In the genomic region with DNA sequence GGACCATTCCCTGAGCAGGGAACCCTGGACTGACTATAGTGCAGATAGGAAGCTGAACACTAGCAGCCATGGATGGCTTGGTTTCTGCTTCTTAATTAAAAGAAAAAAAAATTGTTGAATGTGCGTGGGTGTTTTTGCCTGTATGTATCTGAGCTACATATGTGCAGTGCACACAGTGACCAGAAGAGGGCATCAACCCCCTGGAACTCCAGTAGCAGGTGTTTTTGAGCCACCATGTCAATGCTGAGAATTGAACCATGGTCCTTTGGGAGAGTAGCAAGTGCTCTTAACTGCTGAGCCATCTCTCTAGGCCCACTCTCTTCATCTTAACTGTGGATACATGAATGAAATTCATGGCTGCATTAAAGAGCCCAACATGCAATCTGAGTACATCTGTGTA, we compare ENCODE assay signal across 10 mouse cellular contexts.
DNase-seq lines count a peak whose midpoint lies in the region; ATAC-seq and TF ChIP-seq lines count a peak whose summit lies in the region.
"Had no signal": no experiment of that assay in that cellular context is flagged by ENCODE, and none has a peak within 500 bp of the region (broad histone marks: within the 10 kb centered on the region; RNA-seq: fewer than 3 reads in every experiment).

No protein-coding gene starts in this region.

- H3K4me3 ChIP-seq in lung, embryonic 14.5 days (ENCODE audit: low read depth, low read length): no peak overlapping the region
- no peak overlapping the region for H3K4me3 ChIP-seq in kidney, postnatal 0 days (replicated peaks; ENCODE audit: low read depth, low read length)

- H3K36me3 ChIP-seq in lung, embryonic 14.5 days (ENCODE audit: insufficient read depth): no peaks in the 10 kb centered on the region
- H3K36me3 ChIP-seq in kidney, postnatal 0 days (ENCODE audit: insufficient read depth, low read length): no peaks in the 10 kb centered on the region

- H3K4me2 ChIP-seq in lung, embryonic 14.5 days: no peak overlapping the region
- H3K4me2 ChIP-seq in kidney, postnatal 0 days (ENCODE audit: low read length): no peak overlapping the region

- ATAC-seq in lung, embryonic 14.5 days (ENCODE audit: insufficient read depth): no peak
- no peak for ATAC-seq in kidney, postnatal 0 days (replicated peaks; ENCODE audit: low FRiP score, low read depth)

- no peaks in the 10 kb centered on the region for H3K4me1 ChIP-seq in lung, embryonic 14.5 days (ENCODE audit: insufficient read depth)
- no peaks in the 10 kb centered on the region for H3K4me1 ChIP-seq in kidney, postnatal 0 days (replicated peaks; ENCODE audit: insufficient read depth, low read length)

- WGBS in lung, embryonic 14.5 days: 60% methylated on average over 1 of the region's 1 CpGs
- 76% methylated on average over 1 of the region's 1 CpGs for WGBS in kidney, postnatal 0 days

- TF ChIP-seq CTCF in lung, embryonic 14.5 days (IDR thresholded peaks at IDR 0.05; ENCODE audit: low read depth): peak; percentile 43
- TF ChIP-seq CTCF in kidney, postnatal 0 days (IDR thresholded peaks at IDR 0.05; ENCODE audit: low read depth): peak; percentile 47

- no peak overlapping the region for H3K9ac ChIP-seq in lung, embryonic 14.5 days
- no peak overlapping the region for H3K9ac ChIP-seq in kidney, postnatal 0 days (ENCODE audit: low read depth, low read length)

- intact Hi-C loops in left cerebral cortex, postnatal 10 days (cut with DNase I): no loop called here

- H3K27ac ChIP-seq in lung, embryonic 14.5 days (ENCODE audit: low read depth): no peak overlapping the region
- H3K27ac ChIP-seq in kidney, postnatal 0 days: no peak overlapping the region

- peak; percentile 16 for DNase-seq in embryo, embryonic 10 days (ENCODE audit: low spot score)
- DNase-seq in embryo, embryonic 9.5 days (ENCODE audit: extremely low spot score): no peak
- peak; percentile 8 for DNase-seq in lung, embryonic 14.5 days
- DNase-seq in lung, postnatal 25 days (ENCODE audit: low spot score): no peak
- DNase-seq in kidney, postnatal 0 days (ENCODE audit: low spot score): no peak
- DNase-seq in thymus, postnatal 36 days: peak; percentile 31 to 37
- no peak for DNase-seq in ovary, adult 18-20 months (ENCODE audit: low spot score)
- no peak for DNase-seq in left cerebral cortex, postnatal 10 days (ENCODE audit: extremely low spot score in 1 of 2, low spot score in 2 of 2)
- DNase-seq: gastrocnemius, postnatal 36 days; layer of hippocampus, postnatal 36 days had no signal

- no peaks in the 10 kb centered on the region for H3K9me3 ChIP-seq in lung, embryonic 14.5 days (ENCODE audit: low read depth, low read length)
- H3K9me3 ChIP-seq in kidney, postnatal 0 days (replicated peaks; ENCODE audit: low read length): no peaks in the 10 kb centered on the region

- H3K27me3 ChIP-seq in lung, embryonic 14.5 days (ENCODE audit: insufficient read depth, low read length): no peaks in the 10 kb centered on the region
- H3K27me3 ChIP-seq in kidney, postnatal 0 days (ENCODE audit: insufficient read depth, low read length): no peaks in the 10 kb centered on the region

Comparison
In these comparisons a context has a peak if more than half of its experiments do, and no peak if none do; other contexts are left out.
1. DNase-seq: peak in embryo, embryonic 10 days (single experiment), lung, embryonic 14.5 days (single experiment) and thymus, postnatal 36 days (2 of 2); none in embryo, embryonic 9.5 days (single experiment), lung, postnatal 25 days (single experiment), kidney, postnatal 0 days (single experiment), ovary, adult 18-20 months (single experiment) and left cerebral cortex, postnatal 10 days (0 of 2).